Mouse (Mus musculus): ENCODE data around the gene Tuba3a. TPM values are rescaled to one million over a fixed set of nuclear protein-coding genes. Genes with fewer than 3 reads are reported as not detected.

Tuba3a gene
- polyA plus RNA-seq (2014; fragmentation: Nextera tagmentation; extraction: Ambion mirVana) = 0.22 TPM in 1 of 2 replicates, not detected in the other

DNA sequence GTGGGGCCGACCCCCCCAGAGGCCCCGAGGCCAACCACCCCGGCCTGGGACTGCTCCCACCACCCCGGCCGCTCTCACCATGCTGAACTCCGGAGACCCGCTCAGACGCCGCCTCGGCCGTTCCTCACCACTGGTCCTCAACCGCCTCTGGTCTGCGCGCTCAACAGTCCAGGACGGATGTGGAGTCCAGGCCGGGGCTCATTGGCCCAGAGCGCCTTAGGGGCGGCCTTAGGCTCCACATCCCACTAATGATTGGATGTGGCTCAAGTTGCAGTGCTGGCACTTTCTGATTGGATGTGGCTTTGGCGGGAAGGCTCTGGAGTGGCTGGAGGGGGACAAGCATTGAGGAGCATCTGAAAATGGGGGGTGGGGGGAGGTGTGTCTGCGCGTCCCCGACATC is at the start of gene Tuba3a:
TSS of gene Tuba3a (minus strand) at position 153 of the 400 bp plus-strand sequence.
- Histone ChIP-seq H3K9ac (replicated peaks; ENCODE audit: low read length) (no peak within 1 kb of the TSS), H3K27me3 (ENCODE audit: control insufficient read depth, insufficient read depth, low read length) (no peaks in the 10 kb centered on the region), H3K4me2 (ENCODE audit: low read depth, low read length) (no peak within 1 kb of the TSS), H3K4me3 (ENCODE audit: low read depth, low read length) (no peak within 1 kb of the TSS), H3K27ac (replicated peaks; ENCODE audit: low read depth, low read length) (no peak within 1 kb of the TSS), H3K9me3 (replicated peaks; ENCODE audit: control insufficient read depth, low read length) (no peaks in the 10 kb centered on the region; the same call in 1 of the 2 replicates), H3K4me1 (ENCODE audit: control insufficient read depth, insufficient read depth, low read length) (no peaks in the 10 kb centered on the region), H3K36me3 (replicated peaks; ENCODE audit: control insufficient read depth, insufficient read depth, low read depth, low read length) (no peaks in the 10 kb centered on the region)
- ATAC-seq (replicated peaks; ENCODE audit: insufficient number of reproducible peaks, low FRiP score, low TSS enrichment, low read depth) (no peak), DNase-seq (ENCODE audit: low spot score) (no peak)
- 95% methylated on average over 22 of the region's 22 CpGs for WGBS

DNA sequence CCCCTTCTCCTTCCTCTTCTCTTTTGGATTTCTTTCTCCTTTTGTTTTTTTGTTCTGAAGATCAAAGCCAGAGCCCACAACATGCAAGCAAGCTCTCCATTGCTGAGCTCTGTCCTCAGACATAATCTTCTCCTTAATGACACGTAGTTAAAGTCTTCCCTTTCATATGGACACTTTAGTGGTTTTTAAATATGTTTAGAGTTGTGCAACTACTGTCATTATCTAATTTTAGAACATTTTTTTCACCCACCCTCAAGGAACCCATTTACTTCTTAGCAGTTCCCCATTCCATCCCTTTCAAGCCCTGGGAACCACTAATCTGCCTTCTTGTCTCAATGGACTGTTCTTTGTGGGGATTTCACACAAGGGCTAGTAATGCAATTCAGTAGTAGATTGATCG is 48.5 kb upstream of the Tuba3a start:
- Histone ChIP-seq H3K9me3 (replicated peaks; ENCODE audit: control insufficient read depth, low read length) (no peaks in the 10 kb centered on the region), H3K27me3 (ENCODE audit: control insufficient read depth, insufficient read depth, low read length) (no peaks in the 10 kb centered on the region; the same call in 1 of the 2 replicates), H3K36me3 (replicated peaks; ENCODE audit: control insufficient read depth, insufficient read depth, low read depth, low read length) (no peaks in the 10 kb centered on the region), H3K4me3 (ENCODE audit: low read depth, low read length) (no peak overlapping the region), H3K9ac (replicated peaks; ENCODE audit: low read length) (no peak overlapping the region), H3K27ac (replicated peaks; ENCODE audit: low read depth, low read length) (no peak overlapping the region), H3K4me2 (ENCODE audit: low read depth, low read length) (no peak overlapping the region), H3K4me1 (ENCODE audit: control insufficient read depth, insufficient read depth, low read length) (no peaks in the 10 kb centered on the region)
- WGBS = 76% methylated on average over 2 of the region's 2 CpGs
- ATAC-seq (replicated peaks; ENCODE audit: insufficient number of reproducible peaks, low FRiP score, low TSS enrichment, low read depth) (no peak), DNase-seq (ENCODE audit: low spot score) (no peak)

DNA sequence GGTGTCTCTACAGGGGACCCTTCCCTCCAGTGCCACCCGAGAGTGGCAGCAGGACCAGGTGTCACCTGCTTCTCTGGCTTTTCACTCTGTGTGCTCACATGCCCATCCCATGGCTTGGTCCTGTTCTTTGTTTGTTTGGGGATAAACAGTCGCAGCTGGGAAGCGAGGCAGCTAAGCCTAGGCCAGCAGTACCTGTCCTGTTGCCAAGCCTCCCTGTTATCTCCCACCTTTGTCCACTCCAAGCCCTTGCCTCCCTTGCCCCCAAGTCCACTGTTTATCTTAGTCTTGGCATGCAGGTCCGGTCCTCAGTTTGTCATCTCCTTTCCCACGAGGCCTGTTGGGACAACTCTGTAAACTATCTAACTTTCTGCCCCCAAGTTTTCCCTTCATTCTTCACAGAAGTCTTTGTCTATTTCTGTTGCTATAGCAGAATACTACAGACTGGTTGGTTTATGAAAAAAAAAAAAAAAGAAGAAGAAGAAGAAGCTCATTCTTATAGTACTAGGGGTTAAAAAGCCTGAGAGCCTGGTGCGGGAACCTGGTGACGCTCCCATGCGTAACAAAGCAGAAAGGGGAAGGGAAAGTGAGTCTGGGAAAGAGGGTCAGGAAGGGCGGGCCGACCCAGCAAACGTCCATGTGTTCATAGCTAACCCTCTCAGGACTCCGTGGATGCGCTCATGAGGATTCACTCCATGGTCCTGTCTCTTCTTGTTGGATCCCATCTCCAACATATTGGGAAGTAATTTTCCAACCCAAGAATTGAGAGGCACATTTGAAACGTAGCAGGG is 47.5 kb upstream of the Tuba3a start:
- no peak overlapping the region for H3K4me2 ChIP-seq (ENCODE audit: low read depth, low read length)
- H3K4me3 ChIP-seq (ENCODE audit: low read depth, low read length) = no peak overlapping the region
- no peak overlapping the region for H3K27ac ChIP-seq (replicated peaks; ENCODE audit: low read depth, low read length)
- ATAC-seq (replicated peaks; ENCODE audit: insufficient number of reproducible peaks, low FRiP score, low TSS enrichment, low read depth) (no peak), DNase-seq (ENCODE audit: low spot score) (no peak)
- no peaks in the 10 kb centered on the region for H3K4me1 ChIP-seq (ENCODE audit: control insufficient read depth, insufficient read depth, low read length)
- no peaks in the 10 kb centered on the region for H3K36me3 ChIP-seq (replicated peaks; ENCODE audit: control insufficient read depth, insufficient read depth, low read depth, low read length)
- H3K9ac ChIP-seq (replicated peaks; ENCODE audit: low read length) = no peak overlapping the region
- H3K27me3 ChIP-seq (ENCODE audit: control insufficient read depth, insufficient read depth, low read length) = no peaks in the 10 kb centered on the region; the same call in 1 of the 2 replicates
- H3K9me3 ChIP-seq (replicated peaks; ENCODE audit: control insufficient read depth, low read length) = no peaks in the 10 kb centered on the region
- 64% methylated on average over 14 of the region's 14 CpGs for WGBS

DNA sequence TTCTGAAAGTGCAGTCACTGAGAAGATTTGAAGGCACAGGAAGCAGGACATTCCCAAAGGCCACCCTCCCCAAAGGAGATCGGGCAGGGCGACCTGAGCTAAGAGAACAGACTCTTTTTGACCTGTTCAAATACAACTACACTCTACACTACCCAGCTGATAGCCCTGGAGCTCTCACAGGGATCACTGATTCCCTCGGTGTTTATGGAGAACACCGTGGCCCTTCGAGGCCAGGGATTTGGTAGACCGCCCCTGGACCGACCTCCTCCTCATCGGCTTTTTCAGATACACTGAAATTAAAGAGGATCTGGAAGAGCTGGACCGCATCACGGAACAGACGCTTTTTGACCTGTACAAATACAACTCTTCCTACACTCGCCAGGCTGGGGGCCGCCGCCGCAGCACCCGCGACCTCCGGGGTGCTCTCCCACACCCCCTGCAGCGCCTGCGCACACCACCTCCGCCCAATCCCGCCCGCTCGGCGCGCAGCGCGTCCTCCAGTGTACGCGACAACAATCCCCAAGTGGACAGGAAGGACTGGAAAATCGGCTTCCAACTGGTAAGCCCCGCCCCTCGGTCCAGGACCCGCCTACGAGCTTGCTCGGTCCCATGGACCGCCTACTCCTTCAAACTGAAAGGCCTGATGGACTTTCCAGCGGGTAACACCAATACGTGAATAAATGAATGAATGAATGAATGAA is 44.9 kb upstream of the Tuba3a start:
- Histone ChIP-seq H3K4me2 (ENCODE audit: low read depth, low read length) (peak overlapping the region; percentile 83), H3K27me3 (ENCODE audit: control insufficient read depth, insufficient read depth, low read length) (no peaks in the 10 kb centered on the region; the same call in 1 of the 2 replicates), H3K9me3 (replicated peaks; ENCODE audit: control insufficient read depth, low read length) (no peaks in the 10 kb centered on the region), H3K36me3 (replicated peaks; ENCODE audit: control insufficient read depth, insufficient read depth, low read depth, low read length) (no peaks in the 10 kb centered on the region), H3K27ac (replicated peaks; ENCODE audit: low read depth, low read length) (no peak overlapping the region), H3K4me3 (ENCODE audit: low read depth, low read length) (peak overlapping the region; percentile 51), H3K9ac (replicated peaks; ENCODE audit: low read length) (peak overlapping the region; percentile 69), H3K4me1 (ENCODE audit: control insufficient read depth, insufficient read depth, low read length) (no peaks in the 10 kb centered on the region)
- ATAC-seq (replicated peaks; ENCODE audit: insufficient number of reproducible peaks, low FRiP score, low TSS enrichment, low read depth) (peak; percentile 77), DNase-seq (ENCODE audit: low spot score) (peak; percentile 90)
- under 1% methylated on average over 39 of the region's 39 CpGs for WGBS

DNA sequence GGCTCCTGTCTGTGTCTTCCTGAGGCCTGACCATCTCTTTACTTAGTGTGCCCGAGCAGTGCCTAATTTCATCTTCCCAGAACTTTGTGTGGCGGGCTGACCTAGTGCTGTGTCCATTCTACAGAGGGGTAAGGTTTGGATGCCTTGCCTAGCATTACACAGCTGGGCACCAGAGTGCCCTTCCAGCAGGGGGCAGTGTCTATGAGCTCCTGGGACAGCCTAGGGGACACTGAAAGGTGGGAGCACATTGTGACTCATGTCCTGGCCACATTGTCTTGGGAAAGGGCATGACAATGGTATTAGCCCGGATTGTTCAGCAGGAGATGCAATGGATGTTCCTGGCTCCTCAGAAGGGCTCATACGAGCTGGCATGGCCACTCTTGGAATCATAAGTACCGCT is 42.4 kb upstream of the Tuba3a start:
- no peak overlapping the region for H3K9ac ChIP-seq (replicated peaks; ENCODE audit: low read length)
- no peaks in the 10 kb centered on the region for H3K36me3 ChIP-seq (replicated peaks; ENCODE audit: control insufficient read depth, insufficient read depth, low read depth, low read length)
- no peak for DNase-seq (ENCODE audit: low spot score)
- H3K27me3 ChIP-seq (ENCODE audit: control insufficient read depth, insufficient read depth, low read length) = no peaks in the 10 kb centered on the region; the same call in 1 of the 2 replicates
- WGBS = 84% methylated on average over 5 of the region's 5 CpGs
- H3K27ac ChIP-seq (replicated peaks; ENCODE audit: low read depth, low read length) = no peak overlapping the region
- H3K4me3 ChIP-seq (ENCODE audit: low read depth, low read length) = no peak overlapping the region
- H3K9me3 ChIP-seq (replicated peaks; ENCODE audit: control insufficient read depth, low read length) = no peaks in the 10 kb centered on the region
- H3K4me1 ChIP-seq (ENCODE audit: control insufficient read depth, insufficient read depth, low read length) = no peaks in the 10 kb centered on the region
- H3K4me2 ChIP-seq (ENCODE audit: low read depth, low read length) = no peak overlapping the region
- ATAC-seq (replicated peaks; ENCODE audit: insufficient number of reproducible peaks, low FRiP score, low TSS enrichment, low read depth) = no peak

DNA sequence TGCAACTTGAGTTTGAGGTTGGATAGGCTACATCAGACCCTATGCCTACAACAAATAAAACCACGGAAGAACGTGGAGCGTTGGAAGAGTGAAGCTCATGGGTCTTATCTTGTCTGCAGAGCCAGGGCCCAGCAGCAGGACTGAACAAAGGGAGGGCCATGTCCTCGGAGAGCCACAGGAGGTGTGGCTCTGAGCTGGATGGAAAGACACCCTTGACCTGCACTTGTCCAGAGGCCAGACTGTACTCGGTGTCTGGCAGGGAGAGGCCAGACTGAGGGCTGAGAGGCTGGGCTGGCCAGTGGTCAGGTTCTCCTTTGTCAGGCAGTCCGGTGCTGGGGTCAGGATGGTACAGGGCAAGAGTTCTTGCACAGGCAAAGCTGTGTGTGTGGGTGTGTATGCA is 39.5 kb upstream of the Tuba3a start:
- Histone ChIP-seq H3K9me3 (replicated peaks; ENCODE audit: control insufficient read depth, low read length) (no peaks in the 10 kb centered on the region), H3K4me3 (ENCODE audit: low read depth, low read length) (no peak overlapping the region), H3K36me3 (replicated peaks; ENCODE audit: control insufficient read depth, insufficient read depth, low read depth, low read length) (no peaks in the 10 kb centered on the region), H3K27ac (replicated peaks; ENCODE audit: low read depth, low read length) (no peak overlapping the region), H3K9ac (replicated peaks; ENCODE audit: low read length) (no peak overlapping the region), H3K4me2 (ENCODE audit: low read depth, low read length) (no peak overlapping the region), H3K4me1 (ENCODE audit: control insufficient read depth, insufficient read depth, low read length) (no peaks in the 10 kb centered on the region; the same call in 1 of the 2 replicates), H3K27me3 (ENCODE audit: control insufficient read depth, insufficient read depth, low read length) (peaks cover 22% of the 10 kb centered on the region)
- ATAC-seq (replicated peaks; ENCODE audit: insufficient number of reproducible peaks, low FRiP score, low TSS enrichment, low read depth) (no peak), DNase-seq (ENCODE audit: low spot score) (no peak)
- WGBS = 67% methylated on average over 6 of the region's 6 CpGs

DNA sequence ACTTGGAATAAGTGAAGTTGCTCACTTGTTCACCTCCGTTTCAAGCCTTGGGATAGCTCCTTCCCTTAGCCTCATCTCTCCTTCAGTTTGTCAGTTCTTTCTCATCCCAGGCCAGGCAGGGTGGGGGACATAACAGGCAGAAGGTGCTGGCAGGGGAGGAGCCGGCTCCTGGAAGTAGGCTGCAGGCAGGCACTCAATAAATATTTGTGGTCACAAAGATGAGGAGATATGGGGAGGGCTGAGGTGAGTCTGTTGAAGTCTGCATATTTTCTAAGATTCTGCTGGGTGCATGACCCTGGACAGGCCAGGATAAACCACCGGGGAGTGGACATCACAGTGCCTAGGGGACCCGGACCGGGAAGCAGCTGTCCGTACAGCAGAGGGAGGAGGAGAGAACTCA is 37.7 kb upstream of the Tuba3a start:
- no peaks in the 10 kb centered on the region; the same call in 1 of the 2 replicates for H3K4me1 ChIP-seq (ENCODE audit: control insufficient read depth, insufficient read depth, low read length)
- no peak for ATAC-seq (replicated peaks; ENCODE audit: insufficient number of reproducible peaks, low FRiP score, low TSS enrichment, low read depth)
- no peaks in the 10 kb centered on the region for H3K36me3 ChIP-seq (replicated peaks; ENCODE audit: control insufficient read depth, insufficient read depth, low read depth, low read length)
- no peak for DNase-seq (ENCODE audit: low spot score)
- H3K27ac ChIP-seq (replicated peaks; ENCODE audit: low read depth, low read length) = no peak overlapping the region
- peaks cover 25% of the 10 kb centered on the region for H3K27me3 ChIP-seq (ENCODE audit: control insufficient read depth, insufficient read depth, low read length)
- H3K4me2 ChIP-seq (ENCODE audit: low read depth, low read length) = no peak overlapping the region
- no peaks in the 10 kb centered on the region for H3K9me3 ChIP-seq (replicated peaks; ENCODE audit: control insufficient read depth, low read length)
- H3K4me3 ChIP-seq (ENCODE audit: low read depth, low read length) = no peak overlapping the region
- no peak overlapping the region for H3K9ac ChIP-seq (replicated peaks; ENCODE audit: low read length)
- 62% methylated on average over 6 of the region's 6 CpGs for WGBS

DNA sequence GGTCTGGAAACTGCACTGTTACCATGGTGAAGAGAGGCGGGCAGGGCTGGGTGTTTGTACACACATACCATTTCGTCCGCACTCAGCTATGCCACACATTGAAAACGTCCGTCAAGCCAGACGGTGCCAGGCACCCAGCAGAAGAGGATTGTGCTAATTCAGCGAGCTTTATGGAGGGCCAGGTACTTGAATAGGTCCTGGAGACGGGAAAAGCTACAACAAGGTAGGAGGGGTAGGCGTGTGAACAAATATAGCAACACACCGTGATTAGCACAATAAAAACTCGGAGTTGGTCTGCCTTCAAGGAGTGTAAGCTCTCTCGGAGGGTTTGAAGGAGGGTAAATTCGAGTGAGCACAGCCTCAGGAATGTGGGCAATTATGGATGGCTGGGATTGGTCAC is 37.0 kb upstream of the Tuba3a start:
- H3K4me3 ChIP-seq (ENCODE audit: low read depth, low read length) = no peak overlapping the region
- ATAC-seq (replicated peaks; ENCODE audit: insufficient number of reproducible peaks, low FRiP score, low TSS enrichment, low read depth) (no peak), DNase-seq (ENCODE audit: low spot score) (no peak)
- no peaks in the 10 kb centered on the region; the same call in 1 of the 2 replicates for H3K4me1 ChIP-seq (ENCODE audit: control insufficient read depth, insufficient read depth, low read length)
- H3K9me3 ChIP-seq (replicated peaks; ENCODE audit: control insufficient read depth, low read length) = no peaks in the 10 kb centered on the region
- WGBS = 63% methylated on average over 13 of the region's 13 CpGs
- H3K4me2 ChIP-seq (ENCODE audit: low read depth, low read length) = no peak overlapping the region
- H3K9ac ChIP-seq (replicated peaks; ENCODE audit: low read length) = no peak overlapping the region
- H3K27me3 ChIP-seq (ENCODE audit: control insufficient read depth, insufficient read depth, low read length) = peaks cover 25% of the 10 kb centered on the region
- no peaks in the 10 kb centered on the region for H3K36me3 ChIP-seq (replicated peaks; ENCODE audit: control insufficient read depth, insufficient read depth, low read depth, low read length)
- H3K27ac ChIP-seq (replicated peaks; ENCODE audit: low read depth, low read length) = no peak overlapping the region

Measured in embryonic facial prominence, embryonic 11.5 days (tissue).